Comparison of ENCODE assay signal across 23 mouse cellular contexts in the genomic region with DNA sequence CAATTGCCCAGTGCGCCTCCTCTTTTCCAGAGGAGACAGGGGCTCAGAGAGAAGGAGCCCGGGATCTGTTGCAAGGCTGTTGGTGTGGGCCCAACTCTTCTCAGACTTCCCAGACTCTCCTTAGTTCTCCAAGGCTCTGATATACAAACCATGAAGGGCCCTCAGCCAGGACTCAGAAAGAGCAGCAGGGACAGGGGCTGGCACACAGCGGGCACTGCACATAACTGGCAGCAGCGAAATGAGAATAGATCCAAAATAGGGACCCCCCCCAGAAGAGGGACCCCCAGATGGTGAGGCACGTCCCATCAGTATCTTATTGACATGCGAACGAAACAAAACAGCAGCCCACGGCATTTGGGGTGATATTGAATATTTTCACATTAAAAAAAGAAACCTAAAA. TPM values are rescaled to one million over a fixed set of nuclear protein-coding genes. Genes with fewer than 3 reads are reported as not detected.
DNase-seq lines count a peak whose midpoint lies in the region; TF ChIP-seq lines count a peak whose summit lies in the region.
"Had no signal": no experiment of that assay in that cellular context is flagged by ENCODE, and none has a peak within 500 bp of the region (broad histone marks: within the 10 kb centered on the region; RNA-seq: fewer than 3 reads in every experiment).

No protein-coding gene starts in this region.

- intact Hi-C loops in gastrocnemius, adult 2 months (cut with DNase I), result no loop called here
- intact Hi-C loops in left cerebral cortex, postnatal 4 days (cut with DNase I), result no loop called here
- intact Hi-C loops in left cerebral cortex, postnatal 14 days (cut with DNase I), result no loop called here

- no peak for DNase-seq in gastrocnemius, adult 2 months
- no peak for DNase-seq in gastrocnemius, postnatal 4 days (ENCODE audit: low spot score in 2 of 2)
- DNase-seq in layer of hippocampus, adult 2 months (ENCODE audit: low spot score in 2 of 2), result no peak
- no peak for DNase-seq in layer of hippocampus, postnatal 10 days (ENCODE audit: low spot score in 2 of 2)
- peak; percentile 23 for DNase-seq in left cerebral cortex, postnatal 4 days
- no peak for DNase-seq in left cerebral cortex, postnatal 14 days (ENCODE audit: low spot score in 2 of 2)
- DNase-seq: adrenal gland, adult 2 months; adrenal gland, postnatal 10 days; adrenal gland, postnatal 25 days; cerebellum, adult 11 months; cerebellum, adult 2 months; cerebellum, adult 9-10 months; cerebellum, postnatal 36 days; embryo, embryonic 11 days had no signal

- H3K4me3 ChIP-seq in gastrocnemius, adult 2 months, result no peak overlapping the region
- H3K4me3 ChIP-seq in layer of hippocampus, adult 2 months, result no peak overlapping the region
- H3K4me3 ChIP-seq: embryonic facial prominence, embryonic 13.5 days; embryonic facial prominence, embryonic 15.5 days; erythroblast, embryonic 14.5 days; forebrain, embryonic 10.5 days; forebrain, embryonic 12.5 days had no signal

- no peak for TF ChIP-seq CTCF in gastrocnemius, adult 2 months (IDR thresholded peaks at IDR 0.05)
- no peak for TF ChIP-seq CTCF in layer of hippocampus, adult 2 months (conservative IDR thresholded peaks at IDR 0.05)

- peak overlapping the region; percentile 1; the same call in 1 of the 2 replicates for H3K27ac ChIP-seq in gastrocnemius, adult 2 months
- H3K27ac ChIP-seq in layer of hippocampus, adult 2 months, result peak overlapping the region; percentile 74
- H3K27ac ChIP-seq: embryonic facial prominence, embryonic 13.5 days; embryonic facial prominence, embryonic 15.5 days; forebrain, embryonic 10.5 days; forebrain, embryonic 12.5 days had no signal

RNA-seq across cellular contexts. Expression of gene Esyt3, which starts 34.8 kb away (rescaled TPM):
- not detected for total RNA-seq in gastrocnemius, adult 2 months (2021)
- under 1 TPM; 0.29 to 0.37 TPM for total RNA-seq in gastrocnemius, postnatal 4 days (2021)
- total RNA-seq in layer of hippocampus, adult 2 months (2021), result 1 to 10 TPM; 1.7 to 1.9 TPM
- total RNA-seq in layer of hippocampus, postnatal 10 days (2021), result 1 to 10 TPM; 1.8 TPM
- 1 to 10 TPM; 1.6 to 3.3 TPM for total RNA-seq in left cerebral cortex, postnatal 4 days (2021)
- total RNA-seq in left cerebral cortex, postnatal 14 days (2021), result 1 to 10 TPM in 1 of 2 experiments, under 1 TPM in 1; 0.59 to 1.1 TPM
- total RNA-seq: MEL had no signal

RNA-seq across cellular contexts. Expression of gene Mras, which starts 44.0 kb away (rescaled TPM):
- total RNA-seq in gastrocnemius, adult 2 months (2021), result 1 to 10 TPM; 5.0 to 5.7 TPM
- total RNA-seq in gastrocnemius, postnatal 4 days (2021), result 10 to 100 TPM; 12.9 to 13.2 TPM
- total RNA-seq in layer of hippocampus, adult 2 months (2021), result 100 to 1,000 TPM; 138 to 141 TPM
- 10 to 100 TPM; 77.8 to 96.3 TPM for total RNA-seq in layer of hippocampus, postnatal 10 days (2021)
- total RNA-seq in left cerebral cortex, postnatal 4 days (2021), result 10 to 100 TPM; 66.3 to 72.2 TPM
- total RNA-seq in left cerebral cortex, postnatal 14 days (2021), result 100 to 1,000 TPM; 146 to 154 TPM
- total RNA-seq: MEL had no signal

RNA-seq across cellular contexts. Expression of gene Nme9, which starts 58.1 kb away (rescaled TPM):
- not detected for total RNA-seq in gastrocnemius, adult 2 months (2021)
- total RNA-seq in gastrocnemius, postnatal 4 days (2021), result not detected
- under 1 TPM; 0.61 to 0.77 TPM for total RNA-seq in layer of hippocampus, adult 2 months (2021)
- total RNA-seq in layer of hippocampus, postnatal 10 days (2021), result under 1 TPM; 0.65 to 0.89 TPM
- under 1 TPM in 1 of 2 experiments, not detected in 1; 0.48 TPM for total RNA-seq in left cerebral cortex, postnatal 4 days (2021)
- total RNA-seq in left cerebral cortex, postnatal 14 days (2021), result not detected
- total RNA-seq: adrenal gland, adult 2 months; adrenal gland, postnatal 10 days; adrenal gland, postnatal 25 days; adrenal gland, postnatal 4 days; common myeloid progenitor, adult 5-6 weeks; ES-E14 had no signal

Comparison
In these comparisons a context has a peak if more than half of its experiments do, and no peak if none do; other contexts are left out.
1. RNA of gene Mras, which starts 44.0 kb away (total RNA-seq): 146 to 154 TPM in left cerebral cortex, postnatal 14 days, 138 to 141 TPM in layer of hippocampus, adult 2 months, 77.8 to 96.3 TPM in layer of hippocampus, postnatal 10 days and 66.3 to 72.2 TPM in left cerebral cortex, postnatal 4 days; 12.9 to 13.2 TPM in gastrocnemius, postnatal 4 days and 5.0 to 5.7 TPM in gastrocnemius, adult 2 months; every median in the first group is over 4 times any median in the second.